Mouse (Mus musculus) c-Kit-positive CD71-negative TER-119-negative erythroid progenitor cells, embryonic 14.5 days (primary cell): ENCODE measurements around the gene Plcb1.
A peak's percentile ranks its signal among the peaks of the same experiment; 100 is the strongest.

Experiments used
- DNase-seq: peaks from one replicate; pipeline ENCODE4 v3.0.0-alpha.2; 2013; ENCODE audit warnings: low read depth

Gene Plcb1

GRCm38 (mm10) chr2:134838185-134838584 is 52.3 kb downstream of the Plcb1 start:
- no peak for DNase-seq

GRCm38 (mm10) chr2:134838888-134839287 is 53.0 kb downstream of the Plcb1 start:
- DNase-seq, result no peak

GRCm38 (mm10) chr2:134842883-134843282 is 57.0 kb downstream of the Plcb1 start:
- DNase-seq, result no peak

- no peak for DNase-seq
These were observed 58.7 kb downstream of the Plcb1 start for GRCm38 (mm10) chr2:134844391-134845238.

- DNase-seq, result no peak
These were observed 59.4 kb downstream of the Plcb1 start for GRCm38 (mm10) chr2:134845239-134845738.

- no peak for DNase-seq
These were observed 60.7 kb downstream of the Plcb1 start for GRCm38 (mm10) chr2:134846555-134846954.

- no peak for DNase-seq
These were observed 65.6 kb downstream of the Plcb1 start for GRCm38 (mm10) chr2:134851189-134852171.

- no peak for DNase-seq
These were observed 70.4 kb downstream of the Plcb1 start for GRCm38 (mm10) chr2:134856239-134856638.

GRCm38 (mm10) chr2:134856691-134857090 is 70.8 kb downstream of the Plcb1 start:
- DNase-seq, result no peak

GRCm38 (mm10) chr2:134864985-134865645 is 79.2 kb downstream of the Plcb1 start:
- no peak for DNase-seq

- no peak for DNase-seq
These were observed 81.5 kb downstream of the Plcb1 start for GRCm38 (mm10) chr2:134867381-134867780.

GRCm38 (mm10) chr2:134871692-134872489 is 86.0 kb downstream of the Plcb1 start:
- DNase-seq, result no peak

GRCm38 (mm10) chr2:134872490-134872781 is 86.6 kb downstream of the Plcb1 start:
- peak; percentile 6 for DNase-seq

- DNase-seq, result no peak
These were observed 91.3 kb downstream of the Plcb1 start for GRCm38 (mm10) chr2:134877148-134877547.

- DNase-seq, result no peak
These were observed 105.3 kb downstream of the Plcb1 start for GRCm38 (mm10) chr2:134891207-134891606.

- no peak for DNase-seq
These were observed 108.9 kb downstream of the Plcb1 start for GRCm38 (mm10) chr2:134894776-134895175.

GRCm38 (mm10) chr2:134896196-134896595 is 110.3 kb downstream of the Plcb1 start:
- DNase-seq, result no peak

GRCm38 (mm10) chr2:134897083-134897482 is 111.2 kb downstream of the Plcb1 start:
- no peak for DNase-seq

GRCm38 (mm10) chr2:134901521-134901920 is 115.7 kb downstream of the Plcb1 start:
- DNase-seq, result no peak

GRCm38 (mm10) chr2:134910882-134911281 is 125.0 kb downstream of the Plcb1 start:
- DNase-seq, result no peak

- no peak for DNase-seq
These were observed 125.5 kb downstream of the Plcb1 start for GRCm38 (mm10) chr2:134911360-134911759.
